ENCODE assay signal across 18 mouse cellular contexts in genomic region chr2:35994303-35994702, GRCm38 (mm10). TPM values are rescaled to one million over a fixed set of nuclear protein-coding genes. Genes with fewer than 3 reads are reported as not detected.
DNase-seq lines count a peak whose midpoint lies in the region; ATAC-seq and TF ChIP-seq lines count a peak whose summit lies in the region.
"Had no signal": no experiment of that assay in that cellular context is flagged by ENCODE, and none has a peak within 500 bp of the region (broad histone marks: within the 10 kb centered on the region; RNA-seq: fewer than 3 reads in every experiment).

No protein-coding gene starts in this region.

- H3K4me2 ChIP-seq in heart, embryonic 12.5 days, result no peak overlapping the region
- no peak overlapping the region for H3K4me2 ChIP-seq in kidney, embryonic 15.5 days
- H3K4me2 ChIP-seq: forebrain, embryonic 12.5 days; limb, embryonic 12.5 days; liver, embryonic 13.5 days; neural tube, embryonic 15.5 days had no signal

- peak in 1 of 2 experiments; percentile 60 for DNase-seq in heart, adult 2 months
- no peak for DNase-seq in heart, postnatal 25 days (ENCODE audit: low spot score)
- peak; percentile 43 for DNase-seq in heart, postnatal 4 days
- DNase-seq in adrenal gland, adult 2 months, result no peak
- DNase-seq in neural tube, embryonic 10.5 days (ENCODE audit: extremely low spot score, low spot score), result no peak
- DNase-seq: cerebellum, postnatal 25 days; kidney, adult 18-20 months; kidney, postnatal 36 days; liver, embryonic 13.5 days; thymus, postnatal 4 days had no signal

- H3K4me1 ChIP-seq in heart, adult 2 months (ENCODE audit: control insufficient read depth, insufficient read depth, low read length), result peaks cover 13% of the 10 kb centered on the region
- peaks cover 11% of the 10 kb centered on the region for H3K4me1 ChIP-seq in heart, embryonic 12.5 days (replicated peaks)
- H3K4me1 ChIP-seq in kidney, embryonic 15.5 days, result no peaks in the 10 kb centered on the region
- H3K4me1 ChIP-seq: forebrain, embryonic 12.5 days; limb, embryonic 12.5 days; liver, embryonic 13.5 days; neural tube, embryonic 15.5 days had no signal

- H3K27me3 ChIP-seq in heart, adult 2 months (ENCODE audit: control insufficient read depth, insufficient read depth, low read length), result no peaks in the 10 kb centered on the region
- H3K27me3 ChIP-seq in C2C12 (ENCODE audit: control insufficient read depth, insufficient read depth, insufficient read length), result no peaks in the 10 kb centered on the region
- H3K27me3 ChIP-seq in heart, embryonic 12.5 days (replicated peaks), result peaks cover 4% of the 10 kb centered on the region; the same call in 1 of the 2 replicates
- no peaks in the 10 kb centered on the region for H3K27me3 ChIP-seq in kidney, embryonic 15.5 days
- H3K27me3 ChIP-seq: neural tube, embryonic 15.5 days had no signal

- no peaks in the 10 kb centered on the region for H3K79me3 ChIP-seq in C2C12 (ENCODE audit: low read depth)

- H3K4me3 ChIP-seq in heart, adult 2 months, result no peak overlapping the region
- no peak overlapping the region for H3K4me3 ChIP-seq in C2C12 (ENCODE audit: insufficient read depth, poor library complexity, severe bottlenecking)
- no peak overlapping the region for H3K4me3 ChIP-seq in heart, embryonic 12.5 days
- H3K4me3 ChIP-seq in kidney, embryonic 15.5 days (replicated peaks), result no peak overlapping the region
- H3K4me3 ChIP-seq: forebrain, embryonic 12.5 days; limb, embryonic 12.5 days; liver, embryonic 13.5 days; neural tube, embryonic 15.5 days had no signal

- peak overlapping the region; percentile 72 for H3K27ac ChIP-seq in heart, adult 2 months
- H3K27ac ChIP-seq in heart, embryonic 12.5 days (ENCODE audit: poor library complexity, severe bottlenecking), result no peak overlapping the region
- H3K27ac ChIP-seq in kidney, embryonic 15.5 days, result no peak overlapping the region
- H3K27ac ChIP-seq: forebrain, embryonic 12.5 days; hindbrain, postnatal 0 days; limb, embryonic 12.5 days; liver, embryonic 13.5 days; neural tube, embryonic 15.5 days had no signal

- H3K9me3 ChIP-seq in heart, embryonic 12.5 days (replicated peaks), result no peaks in the 10 kb centered on the region
- no peaks in the 10 kb centered on the region for H3K9me3 ChIP-seq in kidney, embryonic 15.5 days (replicated peaks)
- H3K9me3 ChIP-seq: forebrain, embryonic 12.5 days; limb, embryonic 12.5 days; liver, embryonic 13.5 days; neural tube, embryonic 15.5 days had no signal

- peak; percentile 95 for TF ChIP-seq EP300 in heart, adult 2 months (IDR thresholded peaks at IDR 0.05; ENCODE audit: insufficient read depth, low read depth, low read length)

- TF ChIP-seq CTCF in heart, adult 2 months (IDR thresholded peaks at IDR 0.05), result no peak
- TF ChIP-seq CTCF in C2C12 (IDR thresholded peaks at IDR 0.05; ENCODE audit: control insufficient read depth, insufficient read depth, insufficient read length), result no peak

- 40% methylated on average over 6 of the region's 6 CpGs for WGBS in heart, adult 2 months
- WGBS in heart, embryonic 12.5 days, result 44% methylated on average over 6 of the region's 6 CpGs
- 79% methylated on average over 6 of the region's 6 CpGs for WGBS in kidney, embryonic 15.5 days

- no peaks in the 10 kb centered on the region for H3K79me2 ChIP-seq in heart, adult 2 months (replicated peaks; ENCODE audit: control insufficient read depth, insufficient read depth, low read length)
- H3K79me2 ChIP-seq in C2C12 (ENCODE audit: control insufficient read depth, insufficient read depth), result no peaks in the 10 kb centered on the region

- H3K36me3 ChIP-seq in heart, adult 2 months (ENCODE audit: control insufficient read depth, insufficient read depth, low read length), result no peaks in the 10 kb centered on the region
- H3K36me3 ChIP-seq in C2C12 (ENCODE audit: control insufficient read depth, insufficient read depth), result no peaks in the 10 kb centered on the region
- H3K36me3 ChIP-seq in heart, embryonic 12.5 days, result no peaks in the 10 kb centered on the region
- no peaks in the 10 kb centered on the region for H3K36me3 ChIP-seq in kidney, embryonic 15.5 days
- H3K36me3 ChIP-seq: forebrain, embryonic 12.5 days; limb, embryonic 12.5 days; liver, embryonic 13.5 days; neural tube, embryonic 15.5 days had no signal

- ATAC-seq in heart, embryonic 12.5 days (ENCODE audit: insufficient number of reproducible peaks, low FRiP score), result peak; percentile 63; the same call in 1 of the 2 replicates
- no peak for ATAC-seq in kidney, embryonic 15.5 days (replicated peaks; ENCODE audit: low FRiP score)
- ATAC-seq: hindbrain, postnatal 0 days had no signal

- no peak overlapping the region for H3ac ChIP-seq in C2C12 (ENCODE audit: control insufficient read depth, insufficient read length, low read depth)

- 0 out of 2 replicates have a peak, but pooled peaks have one; percentile 12 for TF ChIP-seq POLR2A in heart, adult 2 months (IDR thresholded peaks at IDR 0.05; ENCODE audit: insufficient read depth, low read depth, low read length)

- no peak overlapping the region for H3K9ac ChIP-seq in heart, adult 2 months (ENCODE audit: low read depth, low read length)
- no peak overlapping the region for H3K9ac ChIP-seq in heart, embryonic 12.5 days
- H3K9ac ChIP-seq in kidney, embryonic 15.5 days, result no peak overlapping the region
- H3K9ac ChIP-seq: forebrain, embryonic 12.5 days; limb, embryonic 12.5 days; liver, embryonic 13.5 days; neural tube, embryonic 15.5 days had no signal

- intact Hi-C loops in heart, adult 2 months (cut with DNase I), result no loop called here
- intact Hi-C loops in heart, postnatal 25 days (cut with DNase I), result no loop called here

TF ChIP-seq in C2C12, 6 proteins besides CTCF, POLR2A, EP300 and RAD21:
- TF ChIP-seq USF1 (IDR thresholded peaks at IDR 0.05; ENCODE audit: low read depth), result peak; percentile 76
- no peak for TF ChIP-seq MYOG (IDR thresholded peaks at IDR 0.05; ENCODE audit: control insufficient read depth, extremely low read depth, insufficient read length)
- TF ChIP-seq FOSL1 (IDR thresholded peaks at IDR 0.05; ENCODE audit: insufficient read depth, low read length, poor library complexity, severe bottlenecking), result peak; percentile 49

RNA-seq across cellular contexts. Expression of gene Ttll11, which starts 14.6 kb away (rescaled TPM):
- total RNA-seq in heart, adult 2 months (2021), result 1 to 10 TPM; 1.5 to 2.2 TPM
- 1.2 and 2.8 TPM in 2 replicates for polyA plus RNA-seq in heart, adult 2 months (2012; rRNA removed)
- 1 to 10 TPM; 1.1 to 1.2 TPM for total RNA-seq in heart, postnatal 25 days (2021)
- 7.0 TPM for polyA plus RNA-seq in C2C12 (2012; fragmentation: generic; extraction: Trizol)
- 1.5 and 1.8 TPM in 2 replicates for polyA plus RNA-seq in heart, embryonic 12.5 days (2016; fragmentation: Nextera tagmentation; extraction: Ambion mirVana)
- total RNA-seq in heart, postnatal 4 days (2021), result 1 to 10 TPM; 2.2 to 2.7 TPM
- total RNA-seq in adrenal gland, adult 2 months (2021), result 1 to 10 TPM; 2.1 to 6.1 TPM
- 3.9 and 4.0 TPM in 2 replicates for polyA plus RNA-seq in adrenal gland, adult 2 months (2012; rRNA removed)
- polyA plus RNA-seq in kidney, embryonic 15.5 days (2015; fragmentation: Nextera tagmentation; extraction: Ambion mirVana), result 0.36 and 0.88 TPM in 2 replicates
- total RNA-seq: hematopoietic stem cell, adult 5-6 weeks had no signal

RNA-seq across cellular contexts. Expression of gene Ndufa8, which starts 54.9 kb away (rescaled TPM):
- total RNA-seq in heart, adult 2 months (2021), result 100 to 1,000 TPM; 605 to 690 TPM
- polyA plus RNA-seq in heart, adult 2 months (2012; rRNA removed), result 406 and 431 TPM in 2 replicates
- 100 to 1,000 TPM; 676 to 685 TPM for total RNA-seq in heart, postnatal 25 days (2021)
- 260 TPM for polyA plus RNA-seq in C2C12 (2012; fragmentation: generic; extraction: Trizol)
- polyA plus RNA-seq in heart, embryonic 12.5 days (2016; fragmentation: Nextera tagmentation; extraction: Ambion mirVana), result 287 and 300 TPM in 2 replicates
- total RNA-seq in heart, postnatal 4 days (2021), result 100 to 1,000 TPM; 487 to 501 TPM
- 100 to 1,000 TPM; 192 to 258 TPM for total RNA-seq in adrenal gland, adult 2 months (2021)
- polyA plus RNA-seq in adrenal gland, adult 2 months (2012; rRNA removed), result 42.9 and 48.8 TPM in 2 replicates
- polyA plus RNA-seq in kidney, embryonic 15.5 days (2015; fragmentation: Nextera tagmentation; extraction: Ambion mirVana), result 252 and 254 TPM in 2 replicates

RNA-seq across cellular contexts. Expression of gene Morn5, which starts 55.0 kb away (rescaled TPM):
- not detected for total RNA-seq in heart, adult 2 months (2021)
- 0.61 and 0.73 TPM in 2 replicates for polyA plus RNA-seq in heart, adult 2 months (2012; rRNA removed)
- total RNA-seq in heart, postnatal 25 days (2021), result not detected
- 0.11 TPM for polyA plus RNA-seq in C2C12 (2012; fragmentation: generic; extraction: Trizol)
- not detected in 2 replicates for polyA plus RNA-seq in heart, embryonic 12.5 days (2016; fragmentation: Nextera tagmentation; extraction: Ambion mirVana)
- total RNA-seq in heart, postnatal 4 days (2021), result not detected
- total RNA-seq in adrenal gland, adult 2 months (2021), result not detected
- 0.33 TPM in 1 of 2 replicates, not detected in the other for polyA plus RNA-seq in adrenal gland, adult 2 months (2012; rRNA removed)
- polyA plus RNA-seq in kidney, embryonic 15.5 days (2015; fragmentation: Nextera tagmentation; extraction: Ambion mirVana), result 0.40 and 0.91 TPM in 2 replicates
- total RNA-seq: hematopoietic stem cell, adult 5-6 weeks; hindbrain, postnatal 0 days had no signal
- polyA plus RNA-seq: limb, embryonic 12.5 days; liver, embryonic 13.5 days had no signal
